Comparison of ENCODE assay signal across 20 mouse cellular contexts in the genomic region with DNA sequence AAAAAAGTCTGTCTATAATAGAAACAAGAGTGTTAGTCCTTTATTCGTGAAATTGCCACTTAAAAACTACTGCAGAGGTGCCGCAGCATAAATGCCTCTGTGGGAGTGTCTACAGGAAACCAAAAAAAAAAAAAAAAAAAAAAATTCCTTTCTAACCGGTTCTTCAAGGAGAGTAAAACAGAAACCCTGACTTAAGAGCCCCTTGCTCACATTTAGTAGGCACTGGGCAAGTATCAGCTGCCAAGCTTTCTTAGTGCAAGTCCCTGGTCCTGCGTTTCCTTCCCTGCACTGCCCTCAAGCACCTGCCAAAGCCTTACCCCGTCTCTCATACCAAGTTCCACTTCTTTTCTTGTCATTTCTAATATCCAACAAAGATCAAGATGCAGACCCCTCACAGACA. TPM values are rescaled to one million over a fixed set of nuclear protein-coding genes. Genes with fewer than 3 reads are reported as not detected.
"Had no signal": no experiment of that assay in that cellular context is flagged by ENCODE, and none has a peak within 500 bp of the region (broad histone marks: within the 10 kb centered on the region; RNA-seq: fewer than 3 reads in every experiment).

No protein-coding gene starts in this region.

- DNase-seq: kidney, adult 11 months; kidney, adult 8-10 months; kidney, postnatal 10 days; kidney, postnatal 36 days; layer of hippocampus, postnatal 36 days; liver, embryonic 13.5 days; retina, postnatal 1 day; right cerebral cortex, postnatal 25 days; spleen, adult 18-20 months had no signal

- H3K36me3 ChIP-seq: intestine, embryonic 15.5 days; kidney, embryonic 15.5 days; liver, embryonic 13.5 days; midbrain, embryonic 10.5 days; midbrain, embryonic 13.5 days; neural tube, embryonic 13.5 days had no signal

- H3K4me3 ChIP-seq: intestine, embryonic 15.5 days; kidney, embryonic 15.5 days; left cerebral cortex, adult 2 months; liver, embryonic 13.5 days; megakaryocyte, embryonic 14.5 days; midbrain, embryonic 10.5 days; midbrain, embryonic 13.5 days; myocyte; neural tube, embryonic 13.5 days had no signal

- H3K4me2 ChIP-seq: intestine, embryonic 15.5 days; kidney, embryonic 15.5 days; liver, embryonic 13.5 days; midbrain, embryonic 13.5 days; neural tube, embryonic 13.5 days had no signal

- H3K27me3 ChIP-seq: intestine, embryonic 15.5 days; kidney, embryonic 15.5 days; liver, embryonic 13.5 days; megakaryocyte, embryonic 14.5 days; midbrain, embryonic 13.5 days; neural tube, embryonic 13.5 days had no signal

- H3K9ac ChIP-seq: intestine, embryonic 15.5 days; kidney, embryonic 15.5 days; liver, embryonic 13.5 days; midbrain, embryonic 13.5 days; neural tube, embryonic 13.5 days had no signal

- H3K27ac ChIP-seq: intestine, embryonic 15.5 days; kidney, embryonic 15.5 days; left cerebral cortex, adult 2 months; liver, embryonic 13.5 days; midbrain, embryonic 10.5 days; midbrain, embryonic 13.5 days; neural tube, embryonic 13.5 days had no signal

- H3K4me1 ChIP-seq: intestine, embryonic 15.5 days; kidney, embryonic 15.5 days; liver, embryonic 13.5 days; megakaryocyte, embryonic 14.5 days; midbrain, embryonic 10.5 days; midbrain, embryonic 13.5 days; neural tube, embryonic 13.5 days had no signal

- H3K9me3 ChIP-seq: intestine, embryonic 15.5 days; kidney, embryonic 15.5 days; liver, embryonic 13.5 days; midbrain, embryonic 10.5 days; midbrain, embryonic 13.5 days; neural tube, embryonic 13.5 days had no signal

- ATAC-seq: intestine, embryonic 15.5 days; midbrain, embryonic 13.5 days; midbrain, embryonic 16.5 days had no signal

RNA-seq across cellular contexts. Expression of a gene that starts 25.1 kb away (rescaled TPM):
- total RNA-seq: monocyte, adult 5-6 weeks; neutrophil, adult 5-6 weeks had no signal
